Mouse (Mus musculus) erythroid progenitor cell, adult 5-6 weeks (primary cell): ENCODE results near the gene Gstp1. TPM values are rescaled to one million over a fixed set of nuclear protein-coding genes. Genes with fewer than 3 reads are reported as not detected.
A peak's percentile ranks its signal among the peaks of the same experiment; 100 is the strongest.
"Not testable (repeated sequence)": the region's sequence is repeated elsewhere in the genome, so short reads cannot be mapped to it uniquely, and the experiment has no call there.

Experiments
- ATAC-seq: replicated peaks from 2 replicates; pipeline ENCODE4 v1.8.0; 2016; ENCODE audit warnings: moderate number of reproducible peaks, mild to moderate bottlenecking, moderate TSS enrichment, inconsistent platforms; ENCODE audit not compliant: poor library complexity, low FRiP score, severe bottlenecking
- total RNA-seq, 2 experiments: library from RNA; stranded (forward) in 1 of 2; stranded (reverse) in 1 of 2; fragments of 150-400 nt in 1 of 2; fragments of 186-747, 209-891 nt in 1 of 2; gene quantifications; 2 replicates each; pipeline versions ENCODE4 v1.2.3 to v1.2.4; 2015 to 2017; ENCODE audit warnings: low replicate concordance in 2 of 2

Gstp1 gene
- 115 and 185 TPM in 2 replicates for total RNA-seq (2015; ENCODE audit: low replicate concordance)
- 22.8 and 23.9 TPM in 2 replicates for total RNA-seq (2017; ENCODE audit: low replicate concordance)

DNA sequence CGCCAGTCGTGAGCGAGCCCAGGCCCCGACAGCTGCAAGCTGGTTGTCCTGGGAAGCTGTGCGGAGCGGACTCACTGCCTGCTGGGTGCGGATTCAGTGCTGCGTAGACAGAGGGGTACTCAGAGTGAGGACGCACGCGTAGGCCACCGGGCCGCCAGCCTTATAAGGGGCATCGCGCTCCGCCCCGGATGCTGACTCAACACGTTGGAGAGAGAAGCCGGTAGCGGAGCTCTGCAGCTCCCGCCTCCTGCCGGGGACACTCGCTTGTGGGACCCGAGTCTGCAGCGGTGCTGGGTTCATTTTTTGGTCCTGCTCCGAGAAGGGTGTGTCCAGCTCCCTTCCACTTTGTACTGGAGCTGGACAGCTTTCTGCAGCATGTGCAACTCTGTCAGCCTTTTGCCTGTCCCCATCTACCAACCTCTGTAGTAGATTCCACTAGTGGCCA, at the start of gene Gstp1:
Gstp1 (minus strand) TSS at position 198 of the 445 bp plus-strand sequence.
- peak; percentile 89 for ATAC-seq

DNA sequence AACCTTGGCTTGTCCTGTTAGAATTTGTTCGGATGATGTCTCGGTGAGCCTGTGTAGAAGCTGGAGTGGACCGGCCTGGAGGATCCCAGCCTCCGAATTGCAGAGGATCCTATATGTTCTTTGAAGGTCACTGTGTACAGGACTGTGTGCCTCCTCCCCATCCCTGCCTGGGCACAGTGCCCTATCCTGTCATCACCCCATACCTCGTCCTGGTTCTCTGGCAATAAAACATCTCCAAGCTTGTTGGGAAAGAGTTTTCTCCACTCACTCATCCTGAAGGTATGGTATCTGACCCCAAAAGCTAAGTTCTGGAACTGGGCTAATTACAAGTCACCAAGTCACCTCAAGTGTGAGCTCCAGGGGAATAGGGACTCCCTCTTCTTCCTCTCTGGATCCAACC, 49.3 kb upstream of the Gstp1 start:
- no peak for ATAC-seq

DNA sequence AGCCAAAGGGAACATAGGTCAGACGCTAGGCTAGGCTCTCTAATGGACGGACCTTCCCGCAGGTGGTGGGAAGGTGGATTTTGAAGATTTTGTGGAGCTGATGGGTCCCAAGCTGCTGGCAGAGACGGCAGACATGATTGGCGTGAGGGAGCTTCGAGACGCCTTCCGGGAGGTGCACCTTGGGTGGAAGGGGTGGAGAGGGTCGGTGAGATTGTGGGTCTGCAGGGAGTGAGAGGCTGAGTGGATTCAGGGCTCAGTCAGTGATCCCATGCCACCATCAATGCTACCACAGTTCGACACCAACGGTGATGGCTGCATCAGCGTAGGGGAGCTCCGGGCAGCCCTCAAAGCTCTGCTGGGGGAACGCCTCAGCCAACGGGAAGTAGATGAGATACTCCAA, 48.4 kb upstream of the Gstp1 start:
- ATAC-seq, result no peak

DNA sequence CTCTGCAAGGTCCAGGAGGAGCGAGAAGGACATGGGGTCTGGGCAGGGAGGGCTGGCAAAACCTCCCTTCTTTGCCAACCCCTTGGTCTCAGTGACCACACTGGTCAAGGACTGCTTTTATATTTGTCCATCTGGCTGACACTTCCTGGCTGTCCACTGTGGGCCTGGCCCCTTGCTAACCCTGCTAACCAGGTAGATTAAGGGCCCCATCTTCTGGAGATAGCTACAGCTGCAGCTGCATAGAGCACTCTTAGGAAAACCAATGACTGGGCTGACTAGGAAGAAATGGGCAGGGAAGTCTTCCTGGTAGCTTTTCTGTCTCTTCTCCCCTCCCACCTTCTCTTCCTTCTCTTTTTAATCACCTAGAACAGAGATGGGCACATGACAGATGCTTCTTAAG, 47.2 kb upstream of the Gstp1 start:
- no peak for ATAC-seq

DNA sequence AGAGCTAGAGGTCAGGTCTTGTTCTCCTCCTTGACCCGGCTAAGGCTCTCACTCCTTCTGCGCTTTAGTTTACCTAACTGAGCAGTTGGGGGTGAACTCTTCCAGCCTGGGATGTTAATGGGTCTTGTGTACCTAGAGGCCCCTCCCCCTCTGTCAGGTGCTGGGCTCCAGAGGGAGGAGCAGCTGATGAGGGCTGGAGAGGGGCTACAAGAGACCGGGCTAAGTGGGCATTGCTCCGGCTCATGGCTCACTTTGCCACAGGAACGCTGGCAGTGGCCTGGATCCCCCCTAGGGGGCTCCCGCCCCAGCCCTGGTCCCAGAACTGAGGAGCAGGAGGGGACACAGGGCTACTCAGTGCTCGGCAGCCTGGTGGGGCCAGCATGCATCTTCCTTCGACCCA, 46.0 kb upstream of the Gstp1 start:
- ATAC-seq, result no peak

DNA sequence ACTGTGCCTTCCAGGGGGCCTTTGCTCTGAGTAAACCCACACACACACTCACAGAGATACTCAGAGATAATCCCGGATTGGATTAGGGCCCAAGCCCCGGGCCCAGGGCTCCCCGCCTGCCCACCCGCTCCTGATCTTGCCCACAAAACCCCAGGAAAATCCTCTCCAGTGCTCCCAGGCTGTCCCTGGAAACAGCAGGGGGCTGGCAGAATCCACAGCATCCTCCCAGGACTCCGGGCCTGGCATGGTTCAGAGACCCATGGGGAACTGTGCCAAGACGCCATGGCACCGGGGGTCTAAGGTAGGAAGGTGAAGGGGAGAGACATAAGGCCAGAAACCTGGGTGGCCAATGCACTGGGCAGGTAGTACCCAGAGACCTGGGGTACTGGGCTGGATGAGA, 45.5 kb upstream of the Gstp1 start:
- no peak for ATAC-seq

DNA sequence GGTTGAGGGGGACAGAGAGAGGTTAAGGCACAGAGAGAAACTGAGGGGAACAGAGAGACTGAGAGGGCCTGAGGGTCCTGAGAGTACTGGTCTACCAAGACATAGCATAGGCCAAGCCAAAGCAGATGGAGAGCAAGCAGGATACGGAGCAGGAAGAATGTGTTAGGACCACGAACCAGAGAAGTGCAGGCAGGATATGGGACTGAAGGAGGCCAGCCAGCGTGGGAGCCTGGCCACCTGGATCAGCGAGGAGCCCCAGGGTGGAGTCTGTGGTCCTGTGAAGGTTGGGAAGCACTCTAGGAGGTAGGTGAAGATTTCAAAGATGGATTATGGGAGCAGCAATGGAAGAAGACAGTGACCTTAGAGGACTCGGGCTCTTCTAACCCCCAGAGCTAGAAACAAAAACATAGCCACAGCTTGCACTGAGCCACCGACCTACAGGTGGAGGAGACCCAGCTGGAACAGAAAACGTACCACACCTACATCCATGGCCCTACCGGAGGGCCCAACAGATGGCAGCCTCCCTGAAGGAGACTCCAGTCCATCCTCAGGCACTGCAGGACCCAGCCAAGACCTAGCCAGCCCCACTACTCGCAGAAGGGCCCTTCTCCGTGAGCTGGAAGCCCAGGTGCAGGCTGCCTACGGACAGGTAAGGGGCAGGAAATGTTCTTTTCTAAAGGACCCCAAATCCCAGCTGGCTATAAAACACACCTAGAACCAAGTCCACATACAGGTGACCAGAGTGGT, 44.6 kb upstream of the Gstp1 start:
- no peak for ATAC-seq

DNA sequence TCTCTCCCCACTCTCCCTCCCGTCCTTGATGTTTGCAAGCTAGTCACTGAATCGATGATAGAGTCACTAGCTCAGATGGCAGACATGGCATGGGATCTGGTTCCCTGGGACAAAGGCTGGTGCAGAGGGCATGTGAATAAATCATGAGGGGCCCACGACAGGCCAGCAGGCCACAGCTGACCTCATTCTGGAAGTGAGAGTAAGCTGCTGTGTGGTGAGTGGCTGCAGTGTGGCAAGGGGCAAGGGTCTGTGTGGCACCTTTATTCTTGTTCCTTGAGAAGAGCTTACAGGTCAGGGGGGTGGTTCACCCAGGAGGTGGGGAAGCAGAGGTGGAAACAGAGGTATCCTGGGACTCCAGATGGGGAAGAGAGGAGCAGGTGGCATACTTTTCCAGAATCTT, 43.6 kb upstream of the Gstp1 start, which contains the start of gene Cabp2:
Cabp2 (plus strand) TSS at position 185 of the 400 bp plus-strand sequence.
- ATAC-seq, result no peak

DNA sequence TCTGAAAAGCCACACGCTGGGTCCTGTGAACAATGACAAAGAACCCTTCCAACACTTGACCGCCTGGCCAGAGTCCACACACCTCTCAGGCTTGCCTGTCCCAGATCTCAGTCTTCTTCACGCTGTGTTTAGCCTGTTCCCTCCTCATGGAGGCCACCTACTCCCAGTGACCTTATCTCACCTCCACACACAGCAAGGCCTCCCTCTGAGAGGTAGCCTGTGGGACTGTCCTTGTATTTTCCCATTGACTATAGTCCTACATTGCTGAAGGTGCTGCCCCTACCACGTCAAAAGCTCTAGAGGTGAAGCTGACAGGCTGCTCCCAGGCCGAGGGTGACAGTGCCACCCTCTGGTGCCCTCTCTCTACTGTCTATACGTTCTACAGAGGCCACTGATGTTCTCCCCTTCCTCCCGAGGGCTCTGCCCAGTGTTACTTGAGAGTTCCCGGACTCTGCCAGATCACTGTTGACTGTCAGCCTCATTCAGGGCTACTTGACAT, 42.8 kb upstream of the Gstp1 start:
- ATAC-seq, result peak; percentile 90

DNA sequence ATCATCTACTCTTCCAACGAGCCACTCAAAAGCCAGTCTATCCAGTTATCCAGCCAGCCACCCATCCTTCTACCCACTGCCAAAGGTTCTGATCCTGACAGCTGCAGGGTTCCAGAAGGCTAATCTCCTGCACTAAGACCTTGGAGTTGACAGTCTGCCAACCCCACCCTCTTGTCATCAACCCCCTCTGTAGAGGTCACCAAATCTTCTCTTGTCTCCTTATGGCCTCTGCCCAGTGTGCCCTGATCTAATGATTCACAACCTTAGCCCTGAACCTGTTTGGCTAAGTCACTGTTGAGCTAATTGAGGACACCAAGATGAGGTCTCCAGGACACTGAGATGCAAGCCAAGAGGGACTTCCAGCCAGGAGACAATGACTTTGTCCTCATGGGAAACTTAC, 41.8 kb upstream of the Gstp1 start:
- ATAC-seq, result peak; percentile 76

DNA sequence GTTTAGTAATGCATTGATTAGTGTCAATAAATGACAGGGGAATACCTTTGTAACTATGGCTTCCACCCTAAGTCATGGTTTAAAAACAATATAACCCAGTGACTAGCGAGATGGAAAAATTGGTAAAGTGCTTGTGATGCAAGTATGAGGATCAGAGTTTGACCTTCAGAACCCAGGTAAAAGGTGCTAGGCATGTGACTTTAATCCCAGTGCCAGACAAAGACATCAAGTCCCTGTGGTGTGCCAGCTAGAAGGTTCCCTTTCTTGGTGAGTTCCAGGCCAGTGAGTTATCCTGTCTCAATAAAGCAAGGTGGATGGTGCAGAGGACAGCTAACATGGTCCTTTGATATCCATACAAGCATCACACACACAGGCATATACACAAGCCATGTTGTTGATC, 37.7 kb upstream of the Gstp1 start:
- ATAC-seq, result no peak

DNA sequence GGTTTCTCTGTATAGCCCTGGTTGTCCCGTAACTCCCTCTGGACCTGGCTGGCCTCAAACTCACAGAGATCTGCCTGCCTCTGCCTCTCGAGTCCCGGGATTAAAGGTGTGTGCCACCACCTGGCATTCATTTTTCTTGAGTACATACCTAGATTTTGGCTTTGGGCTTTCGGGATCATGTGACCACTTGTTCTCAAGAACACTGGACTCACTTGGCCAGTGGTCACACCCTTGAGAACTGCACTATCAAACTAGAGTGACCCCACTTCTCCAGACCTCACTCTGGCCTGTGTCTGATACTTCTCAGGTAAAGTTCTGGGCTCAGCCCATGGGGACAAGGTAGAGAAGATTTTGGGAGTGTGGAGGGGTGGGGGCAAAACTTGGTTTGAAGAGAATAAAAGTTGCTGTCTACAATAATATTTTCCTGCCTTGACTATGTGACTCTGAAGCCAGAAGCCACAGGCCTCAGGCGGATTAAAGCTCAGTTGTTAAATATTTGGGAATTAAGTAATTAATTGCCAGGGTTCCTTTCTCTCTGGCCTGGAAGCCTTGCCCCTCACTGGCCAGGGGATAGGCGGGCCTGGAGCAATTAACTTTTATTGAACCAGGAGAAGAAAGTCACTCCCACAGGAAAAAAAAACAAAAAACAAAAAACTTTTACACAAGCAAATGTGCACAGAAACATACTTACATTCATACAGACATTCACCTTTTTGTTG, 35.1 kb upstream of the Gstp1 start:
- no peak for ATAC-seq

DNA sequence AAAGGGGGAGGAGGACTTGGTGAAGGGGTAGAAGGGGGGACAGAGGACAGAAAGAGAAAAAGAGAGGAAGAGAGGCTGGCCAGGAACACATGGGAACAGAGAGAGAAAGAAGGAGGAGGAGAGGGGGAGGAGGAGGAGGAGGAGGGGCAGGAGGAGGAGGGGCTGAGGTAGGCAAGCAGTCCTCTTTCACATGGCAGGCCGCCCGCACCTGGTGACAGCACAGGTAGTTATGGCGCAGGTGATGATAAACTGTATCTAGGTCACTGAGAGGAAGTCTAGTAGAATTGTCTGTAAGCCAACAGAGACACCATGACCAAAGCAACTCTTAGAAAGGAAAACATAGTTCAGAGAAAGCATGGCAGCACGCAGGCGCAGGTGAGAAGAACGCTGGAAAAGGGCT, 33.6 kb upstream of the Gstp1 start:
- ATAC-seq, result no peak

DNA sequence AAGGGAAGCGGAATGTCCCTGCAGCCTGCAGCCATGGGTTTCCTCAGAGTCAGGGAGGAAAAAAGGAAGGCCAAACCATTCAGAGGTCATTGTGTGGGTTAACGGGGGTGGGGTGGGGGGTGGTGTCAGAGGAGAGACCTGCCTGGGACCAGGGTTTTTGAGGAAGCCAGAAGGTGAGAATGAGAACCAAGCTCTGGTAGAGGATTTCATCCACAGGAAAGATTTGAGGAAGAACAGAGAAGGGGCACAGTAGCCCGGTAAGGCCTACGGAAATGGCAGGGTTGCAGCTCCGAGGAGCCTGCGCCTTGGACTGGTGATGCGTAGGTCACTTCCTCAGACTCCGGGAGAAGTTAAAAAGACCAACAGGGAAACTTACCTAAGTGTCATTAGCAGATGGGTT, 33.0 kb upstream of the Gstp1 start:
- no peak for ATAC-seq

DNA sequence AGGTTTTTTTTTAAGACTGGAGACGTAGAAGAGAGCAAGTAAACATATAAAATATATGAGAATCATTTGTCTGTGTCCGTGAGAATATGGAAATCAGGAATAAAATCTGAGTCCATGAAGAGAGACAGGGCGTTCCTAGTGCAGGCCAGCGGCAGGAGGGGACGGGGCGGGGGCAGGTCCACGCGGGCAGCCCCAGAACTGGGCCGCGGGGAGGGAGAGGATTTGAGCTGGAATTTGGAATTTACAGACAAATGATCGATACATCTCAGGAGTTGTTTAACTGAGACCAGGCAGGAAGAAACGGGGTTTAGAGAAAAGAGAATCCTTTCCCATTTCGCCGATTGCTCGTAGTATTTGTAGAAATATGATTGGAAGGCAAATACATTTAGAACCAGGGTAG, 32.5 kb upstream of the Gstp1 start:
- ATAC-seq, result no peak

DNA sequence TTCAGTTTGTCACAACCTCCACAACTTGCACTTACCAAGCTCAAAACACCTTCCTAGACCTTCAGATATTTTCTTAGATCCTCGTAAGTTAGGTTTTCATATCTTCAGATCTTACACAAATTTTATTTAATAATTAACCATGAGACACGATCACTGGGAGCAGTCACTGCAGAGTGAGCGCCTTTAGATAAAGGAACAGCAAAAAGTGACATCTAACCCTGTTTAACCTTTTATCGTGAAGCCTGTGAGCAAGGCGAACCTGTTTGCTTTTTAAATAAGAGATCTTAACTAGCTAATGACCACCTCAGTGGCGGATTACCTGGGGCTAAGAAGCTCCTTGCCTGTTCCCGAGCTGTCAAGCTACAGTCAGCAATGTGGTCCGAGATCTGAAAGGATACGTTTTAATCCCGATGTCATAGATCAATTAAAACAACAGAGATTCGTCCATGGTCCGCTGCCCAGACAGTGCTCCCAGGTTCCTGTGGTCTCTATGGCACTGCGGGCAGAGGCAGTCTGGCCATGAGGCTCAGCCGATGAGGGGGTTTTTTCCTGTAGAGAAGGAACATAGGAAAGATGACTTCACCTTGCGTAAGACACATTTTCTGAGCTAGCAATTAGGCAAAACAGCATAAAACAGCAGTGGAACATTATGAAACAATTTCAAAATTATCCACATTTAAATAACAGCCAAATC, 31.1 kb upstream of the Gstp1 start:
- ATAC-seq, result no peak

DNA sequence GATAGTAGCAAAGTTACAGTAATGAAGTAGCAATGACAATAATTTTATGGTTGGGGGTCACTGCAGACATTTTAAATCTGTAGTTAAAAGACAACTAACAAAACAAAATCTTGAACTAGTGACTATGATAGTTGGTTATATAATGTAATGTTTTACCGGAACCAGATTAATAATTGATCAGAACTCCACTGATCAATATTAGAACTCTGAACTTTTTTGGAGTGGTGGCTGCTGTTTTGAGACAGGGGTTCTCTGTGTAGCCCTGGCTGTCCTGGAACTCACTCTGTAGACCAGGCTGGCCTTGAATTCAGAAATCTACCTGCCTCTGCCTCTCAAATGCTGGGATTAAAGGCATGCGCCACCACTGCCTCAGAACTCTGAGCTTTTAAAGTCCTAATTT, 30.5 kb upstream of the Gstp1 start:
- not testable (repeated sequence) for ATAC-seq

DNA sequence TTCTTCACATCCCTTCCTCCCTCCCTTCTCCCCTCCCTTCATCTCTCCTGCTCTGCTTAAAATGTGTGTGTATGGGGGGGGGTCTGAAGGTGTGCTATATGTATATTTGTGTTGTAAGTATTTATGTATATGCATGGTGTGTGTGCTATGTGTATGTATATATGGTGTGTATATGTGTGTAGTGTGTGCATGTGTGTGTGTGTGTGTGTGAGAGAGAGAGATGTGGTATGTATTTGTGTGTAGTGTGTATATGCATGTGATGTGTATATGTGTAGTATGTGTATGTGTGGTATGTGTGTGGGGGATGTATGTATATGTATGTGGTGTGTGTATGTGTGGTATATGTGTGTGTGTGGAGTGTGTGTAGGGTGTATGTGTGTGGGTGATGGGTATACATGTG, 29.1 kb upstream of the Gstp1 start:
- ATAC-seq, result no peak

DNA sequence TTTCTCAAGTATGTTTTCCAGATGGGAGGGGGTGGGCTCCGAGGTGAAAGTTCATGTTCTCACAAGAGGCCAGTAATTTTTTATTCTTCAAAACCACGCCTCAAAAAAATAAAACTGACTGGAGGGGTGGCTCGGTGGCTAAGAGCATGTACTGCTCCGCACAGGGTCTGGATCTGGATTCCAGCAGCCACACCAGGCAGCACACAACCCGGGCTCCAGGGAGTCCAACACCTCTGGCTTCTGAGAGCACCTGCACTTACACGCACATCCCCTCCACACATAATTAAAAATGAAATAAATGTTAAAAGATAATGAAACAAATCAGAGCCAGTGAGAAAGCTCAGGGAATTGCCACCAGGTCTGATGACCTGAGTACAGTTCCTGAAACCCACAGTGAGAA, 28.5 kb upstream of the Gstp1 start:
- ATAC-seq, result no peak

DNA sequence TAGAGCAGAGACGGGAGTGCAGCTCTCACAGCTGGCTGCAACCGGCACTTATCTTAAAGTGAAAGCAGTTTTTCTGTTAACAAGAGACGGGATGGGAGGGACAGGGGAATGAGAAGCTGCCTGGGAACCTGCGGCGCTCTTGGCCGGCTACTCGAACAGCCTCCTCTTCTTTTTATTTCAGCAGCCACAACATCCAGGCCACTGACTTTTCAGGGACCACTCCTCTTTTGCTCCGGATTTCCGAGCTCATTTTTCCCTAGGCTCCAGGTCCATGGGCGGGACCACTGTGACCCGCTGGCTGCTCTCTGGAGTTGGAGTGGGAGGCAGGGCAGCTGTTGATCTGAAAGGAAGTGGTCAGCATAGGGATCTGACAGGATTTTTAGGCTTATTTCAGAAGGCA, 26.7 kb upstream of the Gstp1 start:
- not testable (repeated sequence) for ATAC-seq
